Mouse (Mus musculus) megakaryocyte, adult 5-6 weeks (primary cell): ENCODE data around the gene Batf. TPM values are rescaled to one million over a fixed set of nuclear protein-coding genes. Genes with fewer than 3 reads are reported as not detected.

Source experiments
- total RNA-seq, 2 experiments: library from RNA; stranded (forward) in 1 of 2; stranded (reverse) in 1 of 2; fragments of 153-499, 151-499 nt in 1 of 2; fragments of 221-1000, 200-1000 nt in 1 of 2; gene quantifications; 2 replicates each; pipeline versions ENCODE4 v1.2.3 to v1.2.4; 2015 to 2017

The Batf gene
- total RNA-seq, 2 experiments from 2014 or later: 11.5 to 41.2 TPM

Other genes with a start within 250 kb of the Batf start
- 468 and 475 TPM in 2 replicates for gene Fos, start 212.8 kb upstream of the Batf start, total RNA-seq (2015)
- 389 and 431 TPM in 2 replicates for gene Fos, start 212.8 kb upstream of the Batf start, total RNA-seq (2017)
- gene Jdp2, start 87.6 kb upstream of the Batf start, total RNA-seq (2015): 15.6 and 18.1 TPM in 2 replicates
- gene Jdp2, start 87.6 kb upstream of the Batf start, total RNA-seq (2017): 33.3 and 38.9 TPM in 2 replicates
- not detected in 2 replicates for gene Flvcr2, start 59.9 kb downstream of the Batf start, total RNA-seq (2015)
- not detected in 2 replicates for gene Flvcr2, start 59.9 kb downstream of the Batf start, total RNA-seq (2017)
- 51.8 and 56.9 TPM in 2 replicates for gene Erg28, start 137.9 kb downstream of the Batf start, total RNA-seq (2015)
- gene Erg28, start 137.9 kb downstream of the Batf start, total RNA-seq (2017): 65.9 and 78.8 TPM in 2 replicates
- gene Ttll5, start 138.0 kb downstream of the Batf start, total RNA-seq (2015): 7.2 and 7.7 TPM in 2 replicates
- gene Ttll5, start 138.0 kb downstream of the Batf start, total RNA-seq (2017): 9.5 and 12.8 TPM in 2 replicates